Mouse (Mus musculus) E14TG2a.4 (cell line): Measurements from ENCODE around the gene Gmds.

Source experiments
- H3K27me3 ChIP-seq: 2 replicates; pipeline ENCODE4 v1.6.1; 2014; ENCODE audit warnings: low read length, control low read depth; ENCODE audit not compliant: insufficient read depth
- H3K36me3 ChIP-seq: 2 replicates; pipeline ENCODE4 v1.6.1; 2014; ENCODE audit warnings: low read length, control low read depth; ENCODE audit not compliant: insufficient read depth
- H3K4me1 ChIP-seq: replicated peaks from 2 replicates; pipeline ENCODE4 v1.6.1; 2014; ENCODE audit warnings: low read depth, low read length, control low read depth
- H3K4me3 ChIP-seq: replicated peaks from 2 replicates; pipeline ENCODE4 v1.5.1; 2014; ENCODE audit warnings: mild to moderate bottlenecking, low read length
- H3K9me3 ChIP-seq: 2 replicates; pipeline ENCODE4 v1.6.1; 2014; ENCODE audit warnings: low read length, control low read depth
- CTCF ChIP-seq: conservative IDR thresholded peaks from 2 replicates; pipeline ENCODE4 v1.5.1; 2014; ENCODE audit warnings: low read length
- NANOG ChIP-seq: IDR thresholded peaks from 2 replicates; pipeline ENCODE4 v1.6.1; 2014; ENCODE audit warnings: borderline replicate concordance, low read length, mixed read lengths
- POU5F1 ChIP-seq: IDR thresholded peaks from 2 replicates; pipeline ENCODE4 v1.6.1; 2014; ENCODE audit warnings: low read length, borderline replicate concordance

Gene Gmds

GRCm38 (mm10) chr13:32207172-32207908 is 131.2 kb downstream of the Gmds start:
- H3K27me3 ChIP-seq = no peaks in the 10 kb centered on the region
- H3K36me3 ChIP-seq = no peaks in the 10 kb centered on the region
- no peak for TF ChIP-seq CTCF
- no peak for TF ChIP-seq NANOG
- no peak for TF ChIP-seq POU5F1
- no peaks in the 10 kb centered on the region for H3K4me1 ChIP-seq
- no peak overlapping the region for H3K4me3 ChIP-seq
- no peaks in the 10 kb centered on the region for H3K9me3 ChIP-seq

DNA sequence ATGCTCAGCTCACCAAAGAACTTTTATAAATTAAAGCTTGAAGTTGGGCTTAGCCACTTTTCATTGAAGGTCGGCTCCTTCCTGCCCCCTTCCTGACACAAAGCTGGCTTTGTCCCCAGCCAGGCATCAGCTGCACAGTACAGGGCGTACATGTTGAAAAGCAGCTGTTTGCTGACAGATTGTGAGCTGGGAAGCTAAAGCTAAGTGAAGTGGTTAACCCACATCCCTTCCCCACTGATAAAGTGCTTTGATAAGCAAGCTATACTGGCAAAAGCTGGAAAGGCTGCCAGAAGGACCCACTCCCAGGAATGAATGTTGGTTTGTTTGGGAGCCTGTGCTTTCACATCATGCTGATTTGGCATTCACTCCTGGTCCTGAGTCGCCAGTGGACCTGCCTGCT is 158.6 kb downstream of the Gmds start:
- Histone ChIP-seq H3K36me3 (no peaks in the 10 kb centered on the region), H3K9me3 (no peaks in the 10 kb centered on the region), H3K27me3 (no peaks in the 10 kb centered on the region), H3K4me3 (no peak overlapping the region), H3K4me1 (no peaks in the 10 kb centered on the region)
- TF ChIP-seq NANOG (no peak), CTCF (no peak), POU5F1 (no peak)

- TF ChIP-seq NANOG = no peak
- Histone ChIP-seq H3K27me3 (no peaks in the 10 kb centered on the region), H3K4me1 (no peaks in the 10 kb centered on the region), H3K36me3 (no peaks in the 10 kb centered on the region), H3K4me3 (no peak overlapping the region), H3K9me3 (no peaks in the 10 kb centered on the region)
Measured at GRCm38 (mm10) chr13:32178682-32179081, 159.9 kb downstream of the Gmds start.

- Histone ChIP-seq H3K4me3 (no peak overlapping the region), H3K4me1 (no peaks in the 10 kb centered on the region), H3K36me3 (no peaks in the 10 kb centered on the region), H3K27me3 (no peaks in the 10 kb centered on the region), H3K9me3 (no peaks in the 10 kb centered on the region)
- TF ChIP-seq NANOG (no peak), CTCF (no peak), POU5F1 (no peak)
Measured at GRCm38 (mm10) chr13:32177852-32178453, 160.6 kb downstream of the Gmds start.

DNA sequence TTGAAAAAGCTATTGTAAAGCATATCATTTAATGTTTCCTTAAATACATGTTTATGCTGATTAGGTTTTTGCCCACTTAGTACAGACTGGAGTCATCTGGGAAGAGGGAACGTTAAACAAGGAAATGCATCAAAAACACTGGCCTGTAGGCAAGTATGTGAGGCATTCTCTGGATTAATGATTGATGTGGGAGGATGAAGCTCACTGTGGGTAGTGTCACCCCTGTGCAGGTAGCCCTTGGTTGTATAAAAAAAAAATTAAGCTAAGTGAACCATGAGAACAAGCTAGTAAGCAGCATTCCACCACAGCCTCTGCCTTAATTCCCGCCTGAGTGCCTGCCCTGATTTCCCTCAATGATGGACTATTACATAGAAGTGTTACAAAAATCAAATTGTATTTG is 163.5 kb downstream of the Gmds start:
- Histone ChIP-seq H3K4me3 (no peak overlapping the region), H3K4me1 (no peaks in the 10 kb centered on the region), H3K9me3 (no peaks in the 10 kb centered on the region), H3K27me3 (no peaks in the 10 kb centered on the region), H3K36me3 (no peaks in the 10 kb centered on the region)
- TF ChIP-seq POU5F1 (no peak), NANOG (no peak), CTCF (no peak)

DNA sequence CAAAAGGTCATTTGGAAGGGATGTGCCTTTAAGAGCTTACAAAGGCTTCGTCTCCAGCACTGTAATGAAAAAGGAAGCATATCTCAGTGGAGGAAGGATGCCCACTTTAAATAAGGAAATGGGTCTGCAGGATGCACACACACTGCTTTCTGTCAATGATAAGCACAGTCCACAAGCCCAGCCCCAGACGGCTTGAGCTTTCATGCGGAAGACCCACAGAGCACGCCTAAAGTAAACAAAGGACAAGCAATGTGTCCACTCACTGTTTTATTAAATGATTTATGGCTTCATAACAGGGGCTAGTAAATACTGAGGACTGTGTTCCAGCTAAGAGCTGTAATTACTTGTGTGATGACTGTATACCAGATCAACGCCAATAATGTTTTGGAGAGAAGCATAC is 169.4 kb downstream of the Gmds start:
- TF ChIP-seq POU5F1 (no peak), NANOG (no peak), CTCF (no peak)
- H3K4me3 ChIP-seq = no peak overlapping the region
- no peaks in the 10 kb centered on the region for H3K27me3 ChIP-seq
- H3K36me3 ChIP-seq = no peaks in the 10 kb centered on the region
- H3K9me3 ChIP-seq = no peaks in the 10 kb centered on the region
- no peaks in the 10 kb centered on the region for H3K4me1 ChIP-seq

- H3K9me3 ChIP-seq = no peaks in the 10 kb centered on the region
- H3K36me3 ChIP-seq = no peaks in the 10 kb centered on the region
- TF ChIP-seq NANOG (no peak), CTCF (no peak), POU5F1 (no peak)
- H3K27me3 ChIP-seq = no peaks in the 10 kb centered on the region
- no peaks in the 10 kb centered on the region for H3K4me1 ChIP-seq
- H3K4me3 ChIP-seq = no peak overlapping the region
Measured at GRCm38 (mm10) chr13:32167806-32168205, 170.7 kb downstream of the Gmds start.

- H3K4me1 ChIP-seq = no peaks in the 10 kb centered on the region
- no peaks in the 10 kb centered on the region for H3K9me3 ChIP-seq
- no peaks in the 10 kb centered on the region for H3K27me3 ChIP-seq
- H3K36me3 ChIP-seq = no peaks in the 10 kb centered on the region
- no peak for TF ChIP-seq NANOG
- TF ChIP-seq CTCF = no peak
- TF ChIP-seq POU5F1 = no peak
- H3K4me3 ChIP-seq = no peak overlapping the region
Measured at GRCm38 (mm10) chr13:32165581-32165980, 173.0 kb downstream of the Gmds start.

DNA sequence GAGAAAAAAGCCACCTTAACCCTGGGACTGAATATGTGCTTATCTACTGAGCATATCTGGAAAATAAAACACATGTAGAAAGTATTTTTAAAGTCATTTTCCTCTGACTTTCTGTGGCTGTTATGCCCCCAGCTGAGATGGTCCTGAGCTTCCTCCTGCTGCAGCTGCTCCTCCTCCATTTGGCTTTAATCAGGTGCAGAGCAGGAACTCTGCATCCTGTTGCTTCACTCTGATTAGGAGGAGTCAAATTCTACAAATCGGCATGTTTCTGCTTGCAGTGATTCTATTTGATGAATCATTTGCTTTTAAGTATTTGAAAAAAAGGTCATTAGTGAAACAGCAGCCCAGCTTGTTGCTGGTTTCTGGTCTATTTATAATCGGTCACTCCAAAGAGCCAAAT is 177.0 kb downstream of the Gmds start:
- Histone ChIP-seq H3K27me3 (no peaks in the 10 kb centered on the region), H3K4me1 (no peaks in the 10 kb centered on the region), H3K9me3 (no peaks in the 10 kb centered on the region), H3K36me3 (no peaks in the 10 kb centered on the region), H3K4me3 (no peak overlapping the region)
- TF ChIP-seq NANOG (no peak), CTCF (no peak), POU5F1 (no peak)
